Mouse (Mus musculus) cerebellum, postnatal 14 days (tissue): ENCODE data around the gene 1700001C02Rik.

Source experiments
- DNase-seq, 2 experiments: peaks; one replicate each; pipeline ENCODE4 v3.0.0; 2021; ENCODE audit warnings: mixed read lengths in 2 of 2

1700001C02Rik gene

DNA sequence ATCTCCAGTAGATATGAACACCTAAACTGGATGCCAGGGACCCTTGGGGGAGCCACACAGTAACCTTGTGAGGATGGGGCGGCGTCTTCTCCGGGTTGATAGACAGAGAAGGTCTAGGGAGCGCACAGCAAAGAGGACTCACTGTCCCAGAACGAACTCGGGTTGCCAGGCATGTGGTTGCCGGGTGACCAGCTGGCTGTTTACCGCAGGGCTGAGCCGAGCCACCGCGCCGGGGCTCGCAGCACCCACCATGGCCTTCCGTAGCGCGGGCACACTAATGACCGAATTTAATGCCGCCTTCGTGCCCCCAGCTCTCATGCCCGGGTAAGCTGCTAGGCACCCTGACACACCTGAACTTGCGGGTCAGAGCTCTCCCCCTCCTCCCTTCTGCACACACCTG lies at the start of gene 1700001C02Rik:
TSS of gene 1700001C02Rik (plus strand) at position 187 of the 400 bp plus-strand sequence.
- DNase-seq, result peak; percentile 33 to 45

- no peak for DNase-seq
Measured at GRCm38 (mm10) chr5:30416665-30417064, 49.2 kb upstream of the 1700001C02Rik start.

- DNase-seq, result peak; percentile 55 to 77
Measured at GRCm38 (mm10) chr5:30423121-30423520, 42.7 kb upstream of the 1700001C02Rik start.

- DNase-seq, result peak; percentile 78 to 83
Measured at GRCm38 (mm10) chr5:30423572-30424244, 42.1 kb upstream of the 1700001C02Rik start.

DNA sequence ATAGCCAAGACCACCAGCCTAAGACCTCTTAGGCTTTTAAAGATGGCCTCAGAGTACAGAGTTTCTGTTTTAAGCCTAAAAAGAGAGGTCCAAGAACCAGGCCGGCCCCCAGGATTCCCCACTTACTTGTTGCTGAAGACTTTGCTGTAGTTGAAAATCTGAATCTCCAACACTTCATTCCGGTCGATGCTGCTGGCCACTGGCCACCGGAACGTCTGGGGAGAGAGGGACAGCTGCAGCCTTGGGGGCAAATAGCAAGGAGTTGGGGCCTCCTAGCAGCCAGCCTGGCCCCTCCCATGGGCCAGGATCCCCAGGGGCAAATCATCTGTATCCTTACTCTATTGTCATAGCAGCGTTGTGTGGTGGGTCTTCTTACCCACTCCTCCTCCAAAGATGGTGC lies 38.4 kb upstream of the 1700001C02Rik start:
- no peak for DNase-seq

GRCm38 (mm10) chr5:30438931-30439330 lies 26.9 kb upstream of the 1700001C02Rik start:
- DNase-seq, result peak in 1 of 2 experiments; percentile 53

GRCm38 (mm10) chr5:30440308-30440906 lies 25.4 kb upstream of the 1700001C02Rik start:
- no peak for DNase-seq

GRCm38 (mm10) chr5:30442196-30442595 lies 23.7 kb upstream of the 1700001C02Rik start:
- peak in 1 of 2 experiments; percentile 21 for DNase-seq

DNA sequence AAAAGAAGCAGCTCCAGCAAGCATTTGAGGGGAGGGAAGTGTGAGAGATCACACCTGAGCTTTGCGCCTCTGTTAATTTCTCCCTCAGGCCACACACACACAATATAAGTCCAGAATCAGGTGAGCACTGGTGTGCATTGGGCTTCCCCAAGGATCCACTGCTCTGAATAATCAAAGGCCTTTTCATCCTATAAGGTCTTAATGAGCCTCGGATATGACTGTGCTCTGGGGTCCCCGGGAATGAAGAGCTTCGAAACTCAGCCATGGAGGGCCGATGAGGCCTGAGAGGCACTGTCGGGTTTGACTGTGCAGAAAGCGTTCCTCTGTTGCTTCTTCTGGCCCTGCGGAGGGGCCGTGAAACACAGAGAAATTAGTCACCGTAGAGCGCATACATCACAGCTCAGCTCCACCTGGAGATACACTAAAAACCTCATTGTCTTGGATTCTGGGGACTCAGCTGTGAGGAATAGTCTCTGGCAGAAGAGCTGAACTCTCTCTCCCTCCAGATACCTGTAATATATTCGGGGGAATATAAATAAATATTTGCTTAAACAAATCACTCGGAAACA lies 21.4 kb upstream of the 1700001C02Rik start:
- no peak for DNase-seq

- DNase-seq, result peak; percentile 51 to 62
Measured at GRCm38 (mm10) chr5:30456056-30456455, 9.8 kb upstream of the 1700001C02Rik start.

- no peak for DNase-seq
Measured at GRCm38 (mm10) chr5:30460155-30460554, 5.7 kb upstream of the 1700001C02Rik start.

DNA sequence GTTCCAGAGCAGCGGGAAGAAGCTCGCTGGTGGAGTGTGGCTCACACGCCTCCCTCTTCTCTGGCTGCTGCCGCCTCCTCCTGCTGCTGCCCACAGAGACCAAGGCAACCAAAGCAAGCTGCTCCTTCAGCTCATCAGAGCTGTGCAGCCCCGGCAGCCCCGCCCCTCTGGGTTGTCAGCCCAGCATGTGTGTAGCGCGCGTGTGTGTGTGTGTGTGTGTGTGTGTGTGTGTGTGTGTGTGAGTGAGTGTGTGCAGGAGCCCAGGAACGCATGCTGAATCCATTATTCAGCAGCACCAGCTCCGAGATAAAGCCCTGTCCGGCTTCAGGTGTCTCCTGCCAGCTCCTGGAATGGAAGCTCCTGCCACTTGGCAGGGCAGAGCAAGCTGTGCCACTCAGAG lies 4.0 kb upstream of the 1700001C02Rik start, which contains the start of gene Otof:
TSS of gene Otof (minus strand) at position 112 of the 400 bp plus-strand sequence.
- DNase-seq, result peak; percentile 62 to 67

GRCm38 (mm10) chr5:30466315-30466714 lies 468 bp downstream of the 1700001C02Rik start:
- DNase-seq, result peak in 1 of 2 experiments; percentile 45

DNA sequence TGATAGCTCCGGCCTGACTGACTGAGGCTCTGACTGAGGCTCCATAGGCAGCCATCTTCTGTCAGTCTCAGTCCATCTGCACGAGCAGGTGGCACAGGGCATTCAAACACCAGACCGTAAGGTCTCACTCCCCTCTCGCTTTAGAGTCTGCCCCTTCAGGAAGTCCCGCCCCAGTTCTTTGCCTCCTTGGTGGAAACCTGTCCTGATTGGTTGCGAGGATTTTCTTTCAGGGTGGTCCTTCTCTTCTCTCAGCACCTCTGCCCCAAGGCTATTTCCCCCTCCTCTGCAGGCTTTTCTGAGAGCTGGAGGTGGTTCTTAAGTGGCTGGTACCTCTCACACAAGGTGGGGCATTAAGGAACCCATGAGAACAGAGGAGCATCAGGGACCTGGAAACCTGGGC lies 4.6 kb downstream of the 1700001C02Rik start:
- no peak for DNase-seq

GRCm38 (mm10) chr5:30472148-30472547 lies 6.3 kb downstream of the 1700001C02Rik start:
- DNase-seq, result no peak

GRCm38 (mm10) chr5:30476534-30476933 lies 10.7 kb downstream of the 1700001C02Rik start:
- peak; percentile 70 to 71 for DNase-seq

DNA sequence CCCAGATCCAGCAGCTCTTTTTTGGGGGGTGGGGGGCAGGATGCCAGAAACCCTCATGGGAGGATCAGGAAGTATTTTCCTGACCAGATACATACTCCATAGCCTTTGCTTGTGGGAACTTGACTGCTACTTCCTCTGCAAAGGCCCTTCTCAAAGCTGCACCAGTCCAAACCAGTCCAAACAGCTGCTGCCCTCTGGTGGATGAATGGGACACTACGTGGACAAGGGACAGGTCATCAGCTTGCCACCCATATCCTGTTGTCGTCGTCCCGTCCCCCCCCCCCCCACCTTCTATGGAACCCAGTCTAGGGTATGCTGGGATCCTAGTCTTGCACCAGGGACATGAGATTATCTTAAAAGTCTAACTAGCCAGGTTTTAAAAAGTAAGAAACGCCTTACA lies 16.5 kb downstream of the 1700001C02Rik start:
- DNase-seq, result peak; percentile 85 to 92

- DNase-seq, result peak; percentile 33 to 45
Measured at GRCm38 (mm10) chr5:30483533-30483932, 17.7 kb downstream of the 1700001C02Rik start.

DNA sequence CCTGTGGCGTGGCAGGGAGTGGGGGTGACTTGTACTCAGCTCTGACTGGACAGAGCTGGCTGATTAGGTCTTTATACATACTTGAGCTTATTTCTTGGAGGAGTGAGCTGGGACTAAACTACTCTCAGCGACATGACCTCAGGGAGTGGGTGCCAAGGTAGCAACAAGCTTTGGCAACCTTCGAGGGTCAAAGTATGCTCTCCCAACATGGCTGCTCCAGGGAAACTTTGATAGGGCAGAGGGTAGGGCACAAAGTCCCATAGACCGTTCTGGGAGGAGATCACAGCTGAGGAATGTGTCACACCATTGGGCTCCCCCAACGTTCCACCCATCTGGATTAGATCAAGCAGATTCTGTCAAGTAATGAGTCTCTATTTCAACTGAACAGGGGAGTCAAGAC lies 18.7 kb downstream of the 1700001C02Rik start:
- no peak for DNase-seq

- peak; percentile 50 to 66 for DNase-seq
Measured at GRCm38 (mm10) chr5:30485136-30485535, 19.3 kb downstream of the 1700001C02Rik start.

DNA sequence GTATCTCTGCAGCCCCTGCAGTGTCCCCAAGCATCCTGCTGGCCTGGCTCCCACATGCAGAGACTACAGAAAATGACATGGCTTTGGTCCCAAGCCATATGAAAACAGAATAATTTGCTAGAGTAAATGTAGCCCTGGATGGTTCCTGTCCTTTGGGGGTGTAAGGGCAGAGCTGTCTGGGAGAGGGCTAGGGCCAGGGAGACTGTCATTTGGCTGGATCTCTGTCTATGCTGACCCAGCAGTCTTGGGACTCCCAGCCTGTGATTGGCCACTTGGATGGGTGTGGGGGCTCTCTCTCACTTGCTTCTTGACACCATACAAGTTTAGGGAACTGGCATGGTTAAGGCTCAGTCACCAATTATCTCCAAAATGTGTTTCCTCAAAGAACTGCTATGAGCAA lies 24.4 kb downstream of the 1700001C02Rik start:
- DNase-seq, result no peak

GRCm38 (mm10) chr5:30490845-30491244 lies 25.0 kb downstream of the 1700001C02Rik start:
- DNase-seq, result no peak

DNA sequence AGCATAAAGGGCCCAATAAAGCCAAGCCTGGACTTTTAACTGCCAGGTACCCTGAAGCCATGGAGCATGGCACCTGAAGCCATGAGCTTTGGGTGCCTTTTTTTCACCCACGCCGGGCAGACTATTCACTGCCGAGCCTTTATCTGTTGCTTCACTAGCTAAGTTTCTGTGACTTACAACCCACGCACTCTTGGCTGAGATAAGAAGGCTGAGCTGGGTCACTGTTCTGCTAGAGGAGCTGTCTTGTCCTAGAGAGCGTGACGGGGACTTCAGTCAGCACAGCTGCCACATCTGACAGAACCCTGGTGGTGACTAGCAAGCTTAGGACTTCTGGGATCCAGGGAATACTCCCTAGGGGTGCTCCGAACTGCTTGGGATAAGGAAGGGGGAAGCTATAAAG lies 27.9 kb downstream of the 1700001C02Rik start:
- DNase-seq, result no peak

DNA sequence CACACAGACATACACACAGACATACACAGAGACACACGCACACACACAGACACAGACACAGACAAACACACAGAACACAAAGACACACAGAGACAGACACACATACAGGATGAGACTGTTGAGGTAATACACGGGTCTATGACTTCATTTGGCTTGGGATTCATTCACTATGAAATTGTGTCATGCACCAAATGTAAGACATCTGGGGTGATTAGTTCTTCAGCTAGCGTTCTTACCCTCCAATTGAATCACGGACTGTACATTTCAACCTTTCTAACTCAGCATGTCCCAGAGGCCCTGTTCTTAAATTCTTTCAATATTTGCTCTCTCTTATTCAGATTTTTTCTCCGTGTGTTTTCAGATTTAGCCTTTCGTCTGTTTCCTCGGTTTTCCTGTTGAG lies 28.8 kb downstream of the 1700001C02Rik start:
- no peak for DNase-seq
